Mouse (Mus musculus): ENCODE results near the gene Pcyt1b.

Pcyt1b gene

GRCm38 (mm10) chrX:93654218-93655002 lies at the start of gene Pcyt1b:
Gene Pcyt1b (plus strand): TSS chrX:93654863.
- DNase-seq (ENCODE audit: low spot score), result no peak

- no peak for DNase-seq (ENCODE audit: low spot score)
Measured at GRCm38 (mm10) chrX:93630256-93630655, 24.4 kb upstream of the Pcyt1b start.

GRCm38 (mm10) chrX:93631657-93632449 lies 22.8 kb upstream of the Pcyt1b start, which contains the start of gene Pola1:
Gene Pola1 (minus strand): TSS chrX:93632155.
- DNase-seq (ENCODE audit: low spot score), result peak; percentile 65

- no peak for DNase-seq (ENCODE audit: low spot score)
Measured at GRCm38 (mm10) chrX:93634861-93635375, 19.7 kb upstream of the Pcyt1b start.

GRCm38 (mm10) chrX:93643600-93643999 lies 11.1 kb upstream of the Pcyt1b start:
- DNase-seq (ENCODE audit: low spot score), result no peak

- DNase-seq (ENCODE audit: low spot score), result no peak
Measured at GRCm38 (mm10) chrX:93644022-93644421, 10.6 kb upstream of the Pcyt1b start.

GRCm38 (mm10) chrX:93650738-93651137 lies 3.9 kb upstream of the Pcyt1b start:
- DNase-seq (ENCODE audit: low spot score), result no peak

- DNase-seq (ENCODE audit: low spot score), result no peak
Measured at GRCm38 (mm10) chrX:93655153-93655552, 490 bp downstream of the Pcyt1b start.

- no peak for DNase-seq (ENCODE audit: low spot score)
Measured at GRCm38 (mm10) chrX:93663919-93664586, 9.4 kb downstream of the Pcyt1b start.

GRCm38 (mm10) chrX:93664787-93665186 lies 10.1 kb downstream of the Pcyt1b start:
- DNase-seq (ENCODE audit: low spot score), result no peak

GRCm38 (mm10) chrX:93674432-93674831 lies 19.8 kb downstream of the Pcyt1b start:
- no peak for DNase-seq (ENCODE audit: low spot score)

- peak; percentile 62 for DNase-seq (ENCODE audit: low spot score)
Measured at GRCm38 (mm10) chrX:93674836-93675795, 20.5 kb downstream of the Pcyt1b start.

- no peak for DNase-seq (ENCODE audit: low spot score)
Measured at GRCm38 (mm10) chrX:93676228-93676627, 21.6 kb downstream of the Pcyt1b start.

GRCm38 (mm10) chrX:93689287-93689686 lies 34.6 kb downstream of the Pcyt1b start:
- no peak for DNase-seq (ENCODE audit: low spot score)

- no peak for DNase-seq (ENCODE audit: low spot score)
Measured at GRCm38 (mm10) chrX:93690672-93691071, 36.0 kb downstream of the Pcyt1b start.

GRCm38 (mm10) chrX:93697596-93697995 lies 42.9 kb downstream of the Pcyt1b start:
- no peak for DNase-seq (ENCODE audit: low spot score)

- peak; percentile 64 for DNase-seq (ENCODE audit: low spot score)
Measured at GRCm38 (mm10) chrX:93700528-93701225, 46.0 kb downstream of the Pcyt1b start.

GRCm38 (mm10) chrX:93712566-93712965 lies 57.9 kb downstream of the Pcyt1b start:
- DNase-seq (ENCODE audit: low spot score), result no peak

GRCm38 (mm10) chrX:93729529-93729928 lies 74.9 kb downstream of the Pcyt1b start:
- no peak for DNase-seq (ENCODE audit: low spot score)

- DNase-seq (ENCODE audit: low spot score), result no peak
Measured at GRCm38 (mm10) chrX:93730854-93731253, 76.2 kb downstream of the Pcyt1b start.

Data from spleen, adult 12 weeks (tissue).